Mouse (Mus musculus): ENCODE results near the gene Ghr. TPM values are rescaled to one million over a fixed set of nuclear protein-coding genes. Genes with fewer than 3 reads are reported as not detected.

Gene Ghr
- total and polyA plus RNA-seq, 2 experiments: 141 to 423 TPM

DNA sequence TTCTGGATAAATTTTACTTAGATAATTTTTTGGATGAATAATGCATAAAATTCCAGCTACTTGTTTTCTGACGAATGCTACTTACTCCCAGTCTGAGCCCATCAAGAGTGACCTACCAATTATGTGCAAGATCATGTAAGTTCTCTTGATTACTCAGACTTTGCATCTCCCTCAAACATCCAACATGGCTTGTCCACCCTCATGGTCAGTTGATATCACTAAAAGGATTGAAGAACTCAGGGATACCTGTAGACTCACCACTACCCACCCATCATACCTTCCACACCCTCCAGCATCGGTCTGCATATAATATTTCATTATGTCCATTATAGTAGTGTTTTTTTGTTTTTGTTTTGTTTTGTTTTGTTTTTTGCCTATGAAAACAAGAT lies 18.8 kb upstream of the Ghr start:
- DNase-seq (ENCODE audit: extremely low read depth, low read depth, low spot score): no peak
- Histone ChIP-seq H3K27me3 (ENCODE audit: control insufficient read depth, insufficient read depth, low read length) (no peaks in the 10 kb centered on the region), H3K27ac (replicated peaks; ENCODE audit: insufficient read depth, low read depth, low read length) (peak overlapping the region; percentile 76), H3K4me1 (ENCODE audit: control insufficient read depth, insufficient read depth, low read length) (peaks cover 8% of the 10 kb centered on the region; the same call in 1 of the 2 replicates), H3K9ac (ENCODE audit: low read depth, low read length) (no peak overlapping the region), H3K36me3 (ENCODE audit: control insufficient read depth, insufficient read depth, low read length) (no peaks in the 10 kb centered on the region), H3K4me3 (ENCODE audit: insufficient read depth, low read depth, low read length) (no peak overlapping the region), H3K79me2 (ENCODE audit: control insufficient read depth, insufficient read depth, low read length) (no peaks in the 10 kb centered on the region)
- TF ChIP-seq CTCF (IDR thresholded peaks at IDR 0.05; ENCODE audit: low read depth, low read length): no peak
- no peak for TF ChIP-seq POLR2A (IDR thresholded peaks at IDR 0.05; ENCODE audit: extremely low read depth, insufficient read depth, low read length)
- WGBS: 59% methylated on average over 2 of the region's 2 CpGs

DNA sequence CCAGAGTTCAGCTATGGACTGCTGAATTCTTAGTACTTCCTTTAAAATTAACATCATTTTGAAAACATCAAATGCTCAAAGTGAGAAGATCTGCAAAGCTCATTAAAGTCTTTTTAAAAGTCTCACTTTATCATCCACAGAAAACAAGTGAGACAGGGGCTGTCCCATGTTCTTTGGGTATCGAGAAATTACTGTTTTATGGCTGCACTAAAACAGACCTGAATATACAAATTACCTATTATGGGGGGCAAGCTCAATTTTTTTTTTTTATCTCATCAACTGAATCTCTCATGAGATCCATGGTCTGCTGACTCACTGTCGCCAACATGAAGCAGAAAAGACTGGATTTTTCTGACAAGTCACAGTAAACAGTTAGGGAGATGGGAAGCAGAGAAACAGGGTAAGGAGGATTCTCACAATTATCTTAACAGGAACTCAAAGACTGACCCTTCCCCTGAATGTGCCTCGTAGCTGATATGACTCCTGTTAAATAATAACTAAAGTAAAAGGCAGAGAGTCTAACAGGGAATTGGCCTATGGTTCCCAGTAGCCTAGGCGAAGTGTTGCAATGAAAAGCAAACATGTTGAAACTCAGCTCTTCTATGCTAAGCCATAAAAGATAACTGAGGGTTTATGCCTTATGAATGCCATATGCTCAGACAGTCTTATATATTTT lies 18.3 kb upstream of the Ghr start:
- TF ChIP-seq CTCF (IDR thresholded peaks at IDR 0.05; ENCODE audit: low read depth, low read length): no peak
- TF ChIP-seq POLR2A (IDR thresholded peaks at IDR 0.05; ENCODE audit: extremely low read depth, insufficient read depth, low read length): no peak
- WGBS: 22% methylated on average over 4 of the region's 4 CpGs
- Histone ChIP-seq H3K79me2 (ENCODE audit: control insufficient read depth, insufficient read depth, low read length) (no peaks in the 10 kb centered on the region), H3K4me1 (ENCODE audit: control insufficient read depth, insufficient read depth, low read length) (peaks cover 8% of the 10 kb centered on the region; the same call in 1 of the 2 replicates), H3K4me3 (ENCODE audit: insufficient read depth, low read depth, low read length) (no peak overlapping the region), H3K36me3 (ENCODE audit: control insufficient read depth, insufficient read depth, low read length) (no peaks in the 10 kb centered on the region), H3K9ac (ENCODE audit: low read depth, low read length) (no peak overlapping the region), H3K27me3 (ENCODE audit: control insufficient read depth, insufficient read depth, low read length) (no peaks in the 10 kb centered on the region), H3K27ac (replicated peaks; ENCODE audit: insufficient read depth, low read depth, low read length) (peak overlapping the region; percentile 72)
- peak; percentile 97 for DNase-seq (ENCODE audit: extremely low read depth, low read depth, low spot score)

DNA sequence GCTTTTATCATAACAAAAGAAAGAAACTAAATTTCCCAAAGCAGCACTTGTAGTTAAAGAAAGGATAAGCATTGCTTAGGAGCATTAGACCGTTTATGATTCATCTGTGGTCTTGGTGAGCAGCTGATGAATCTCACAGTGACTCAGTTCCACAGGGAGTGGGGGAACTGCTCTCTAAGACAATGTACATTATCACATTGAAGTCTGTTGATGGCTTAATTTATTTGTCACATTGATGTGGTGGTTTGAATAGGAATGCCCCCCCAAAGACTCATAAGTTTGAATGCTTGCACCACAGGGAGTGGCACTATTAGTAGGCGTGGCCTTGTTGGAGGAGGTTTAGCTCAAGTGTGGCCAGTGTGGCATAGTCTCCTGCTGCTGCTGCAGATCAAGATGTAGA lies 4.6 kb upstream of the Ghr start:
- no peak for TF ChIP-seq CTCF (IDR thresholded peaks at IDR 0.05; ENCODE audit: low read depth, low read length)
- no peak for TF ChIP-seq POLR2A (IDR thresholded peaks at IDR 0.05; ENCODE audit: extremely low read depth, insufficient read depth, low read length)
- WGBS: 89% methylated on average over 2 of the region's 2 CpGs
- Histone ChIP-seq H3K9ac (ENCODE audit: low read depth, low read length) (no peak overlapping the region), H3K4me3 (ENCODE audit: insufficient read depth, low read depth, low read length) (no peak overlapping the region), H3K27me3 (ENCODE audit: control insufficient read depth, insufficient read depth, low read length) (no peaks in the 10 kb centered on the region), H3K27ac (replicated peaks; ENCODE audit: insufficient read depth, low read depth, low read length) (no peak overlapping the region), H3K4me1 (ENCODE audit: control insufficient read depth, insufficient read depth, low read length) (peaks cover 6% of the 10 kb centered on the region), H3K79me2 (ENCODE audit: control insufficient read depth, insufficient read depth, low read length) (no peaks in the 10 kb centered on the region; the same call in 1 of the 2 replicates), H3K36me3 (ENCODE audit: control insufficient read depth, insufficient read depth, low read length) (no peaks in the 10 kb centered on the region)
- DNase-seq (ENCODE audit: extremely low read depth, low read depth, low spot score): no peak

DNA sequence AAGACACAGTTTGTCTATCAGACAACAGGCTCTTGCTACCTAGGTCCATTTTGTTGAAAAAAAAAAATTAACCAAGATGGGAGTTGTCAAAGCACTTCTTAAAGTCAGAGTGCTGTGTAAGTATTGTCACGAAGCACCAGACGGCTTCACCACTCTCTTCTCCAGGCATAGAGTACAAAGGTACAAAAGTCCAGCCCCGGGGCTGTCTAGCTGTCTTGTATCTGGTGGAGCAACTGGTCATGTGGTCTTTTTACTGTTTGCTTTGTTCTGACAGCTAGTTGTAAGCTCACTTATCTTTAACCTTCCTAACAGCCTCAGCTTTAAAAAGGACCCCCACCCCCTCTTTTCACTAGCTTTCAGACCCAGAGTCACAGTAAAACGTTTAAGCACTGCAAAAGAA lies 1.1 kb upstream of the Ghr start:
- Histone ChIP-seq H3K9ac (ENCODE audit: low read depth, low read length) (peak overlapping the region; percentile 49; the same call in 1 of the 2 replicates), H3K27ac (replicated peaks; ENCODE audit: insufficient read depth, low read depth, low read length) (peak overlapping the region; percentile 80), H3K36me3 (ENCODE audit: control insufficient read depth, insufficient read depth, low read length) (peaks cover 9% of the 10 kb centered on the region; the same call in 1 of the 2 replicates), H3K4me1 (ENCODE audit: control insufficient read depth, insufficient read depth, low read length) (peaks cover 6% of the 10 kb centered on the region), H3K79me2 (ENCODE audit: control insufficient read depth, insufficient read depth, low read length) (peaks cover 6% of the 10 kb centered on the region; the same call in 1 of the 2 replicates), H3K4me3 (ENCODE audit: insufficient read depth, low read depth, low read length) (no peak overlapping the region), H3K27me3 (ENCODE audit: control insufficient read depth, insufficient read depth, low read length) (no peaks in the 10 kb centered on the region)
- DNase-seq (ENCODE audit: extremely low read depth, low read depth, low spot score): peak; percentile 95
- TF ChIP-seq POLR2A (IDR thresholded peaks at IDR 0.05; ENCODE audit: extremely low read depth, insufficient read depth, low read length) (0 out of 2 replicates have a peak, but pooled peaks have one; percentile 10), CTCF (IDR thresholded peaks at IDR 0.05; ENCODE audit: low read depth, low read length) (no peak)
- WGBS: 22% methylated on average over 4 of the region's 4 CpGs

DNA sequence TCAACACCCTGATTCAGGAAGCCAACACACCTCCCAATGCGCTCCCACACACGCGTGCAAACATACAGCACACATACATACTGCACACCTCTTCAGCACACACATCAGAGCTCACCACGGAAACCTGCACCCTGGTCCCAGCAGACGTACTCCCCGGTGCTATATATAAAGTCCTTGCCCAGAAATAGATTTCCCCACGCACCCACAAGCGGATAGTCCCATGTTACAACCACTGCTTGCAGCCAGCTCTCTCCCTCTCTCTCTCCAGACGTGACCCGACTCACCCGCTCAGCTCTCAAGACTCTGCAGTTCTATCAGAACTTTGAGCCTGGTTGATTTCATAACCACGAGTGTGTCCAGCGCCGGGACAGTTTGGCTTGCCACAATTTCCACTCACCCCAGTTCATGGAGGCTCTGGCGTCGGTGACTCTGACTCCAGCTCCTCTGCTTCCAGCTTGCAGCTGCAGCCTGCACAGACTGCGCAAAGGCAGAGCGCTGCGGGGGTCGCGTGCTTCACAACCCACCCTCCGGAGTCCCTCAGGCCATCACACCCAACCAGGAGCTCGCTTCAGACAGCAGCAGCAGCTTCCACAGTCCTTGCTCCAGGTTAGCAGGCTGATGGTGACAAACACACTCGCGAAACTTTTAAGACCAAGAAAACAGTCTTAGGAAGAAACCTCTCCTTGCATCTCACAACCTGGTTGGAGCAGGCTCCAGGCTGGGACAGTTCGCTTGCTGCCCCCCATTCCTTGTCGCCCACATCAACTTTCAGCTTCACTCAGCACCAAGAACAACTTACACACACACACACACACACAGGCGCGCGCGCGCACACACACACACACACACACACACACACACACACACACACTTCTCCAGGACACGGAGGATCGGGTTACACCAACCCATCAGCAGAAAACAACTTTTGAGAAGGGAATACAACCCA lies 1.2 kb downstream of the Ghr start:
- Histone ChIP-seq H3K27ac (replicated peaks; ENCODE audit: insufficient read depth, low read depth, low read length) (peak overlapping the region; percentile 89), H3K9ac (ENCODE audit: low read depth, low read length) (peak overlapping the region; percentile 85), H3K4me1 (ENCODE audit: control insufficient read depth, insufficient read depth, low read length) (peaks cover 10% of the 10 kb centered on the region), H3K36me3 (ENCODE audit: control insufficient read depth, insufficient read depth, low read length) (peaks cover 17% of the 10 kb centered on the region), H3K4me3 (ENCODE audit: insufficient read depth, low read depth, low read length) (peak overlapping the region; percentile 77), H3K27me3 (ENCODE audit: control insufficient read depth, insufficient read depth, low read length) (no peaks in the 10 kb centered on the region), H3K79me2 (ENCODE audit: control insufficient read depth, insufficient read depth, low read length) (peaks cover 6% of the 10 kb centered on the region; the same call in 1 of the 2 replicates)
- DNase-seq (ENCODE audit: extremely low read depth, low read depth, low spot score): peak; percentile 91
- TF ChIP-seq POLR2A (IDR thresholded peaks at IDR 0.05; ENCODE audit: extremely low read depth, insufficient read depth, low read length) (peak; percentile 53; the same call in 1 of the 2 replicates), CTCF (IDR thresholded peaks at IDR 0.05; ENCODE audit: low read depth, low read length) (no peak)
- 1% methylated on average over 34 of the region's 34 CpGs for WGBS
